Mouse (Mus musculus) midbrain, embryonic 16.5 days (tissue): ENCODE measurements around the gene Map7d3. TPM values are rescaled to one million over a fixed set of nuclear protein-coding genes. Genes with fewer than 3 reads are reported as not detected.

Source experiments
- ATAC-seq: fragments of 200-750 bp; cut with Nextera tagmentation; 2 replicates; pipeline ENCODE4 v1.8.0; 2017; ENCODE audit warnings: moderate TSS enrichment
- H3K27ac ChIP-seq: fragments of 300-500 bp; sonication (generic); 2 replicates; pipeline ENCODE4 v1.5.1; 2014; ENCODE audit warnings: mild to moderate bottlenecking, low read length, mixed read lengths
- H3K27me3 ChIP-seq: fragments of 300-500 bp; sonication (generic); 2 replicates; pipeline ENCODE4 v1.6.1; 2014; ENCODE audit warnings: low read depth, low read length, mixed read lengths; ENCODE audit not compliant: control insufficient read depth, insufficient read depth
- H3K36me3 ChIP-seq: fragments of 300-500 bp; sonication (generic); 2 replicates; pipeline ENCODE4 v1.6.1; 2014; ENCODE audit warnings: mild to moderate bottlenecking, low read length, moderate library complexity, mixed read lengths; ENCODE audit not compliant: control insufficient read depth, insufficient read depth
- H3K4me1 ChIP-seq: fragments of 300-500 bp; sonication (generic); 2 replicates; pipeline ENCODE4 v1.6.1; 2014; ENCODE audit warnings: mild to moderate bottlenecking, low read length, mixed read lengths; ENCODE audit not compliant: control insufficient read depth, insufficient read depth
- H3K4me2 ChIP-seq: fragments of 300-500 bp; sonication (generic); 2 replicates; pipeline ENCODE4 v1.6.1; 2014; ENCODE audit warnings: mild to moderate bottlenecking, low read length, mixed read lengths
- H3K4me3 ChIP-seq: fragments of 300-500 bp; sonication (generic); 2 replicates; pipeline ENCODE4 v1.5.1; 2014; ENCODE audit warnings: low read depth, mild to moderate bottlenecking, low read length, moderate library complexity, mixed read lengths
- H3K9ac ChIP-seq: fragments of 300-500 bp; sonication (generic); 2 replicates; pipeline ENCODE4 v1.6.1; 2014; ENCODE audit warnings: low read depth, low read length, mixed read lengths
- H3K9me3 ChIP-seq: fragments of 300-500 bp; sonication (generic); replicated peaks from 2 replicates; pipeline ENCODE4 v1.6.1; 2014; ENCODE audit warnings: mild to moderate bottlenecking, low read length, mixed read lengths; ENCODE audit not compliant: control insufficient read depth, poor library complexity, severe bottlenecking
- WGBS: fragments of 180-500 bp; shearing (Covaris S2); extraction: QIAGEN DNeasy Blood & Tissue Kit; methylation state at CpG from one replicate; pipeline ENCODE4 v1.1.7; 2014; 5-methylcytosine and 5-hydroxymethylcytosine counted together
- polyA plus RNA-seq: library from polyadenylated mRNA; unstranded; fragments of >200 nt; fragmentation: Nextera tagmentation; extraction: Ambion mirVana; gene quantifications from 2 replicates; pipeline ENCODE4 v1.2.1, GENCODE M21; 2015

The Map7d3 gene
- polyA plus RNA-seq, 1 experiment from 2014 or later, result 0.44 TPM

- no peaks in the 10 kb centered on the region for H3K4me1 ChIP-seq
- H3K36me3 ChIP-seq, result no peaks in the 10 kb centered on the region
- H3K9ac ChIP-seq, result no peak overlapping the region
- H3K4me2 ChIP-seq, result no peak overlapping the region
- no peak overlapping the region for H3K27ac ChIP-seq
- peak; percentile 14; the same call in 1 of the 2 replicates for ATAC-seq
- no peaks in the 10 kb centered on the region for H3K27me3 ChIP-seq
- H3K9me3 ChIP-seq, result no peaks in the 10 kb centered on the region
- 60% methylated on average over 6 of the region's 6 CpGs for WGBS
- H3K4me3 ChIP-seq, result no peak overlapping the region
Observed at GRCm38 (mm10) chrX:56786281-56787061, 35.7 kb downstream of the Map7d3 start.

- no peaks in the 10 kb centered on the region for H3K4me1 ChIP-seq
- ATAC-seq, result no peak
- no peak overlapping the region for H3K4me3 ChIP-seq
- 89% methylated on average over 4 of the region's 4 CpGs for WGBS
- H3K9ac ChIP-seq, result no peak overlapping the region
- no peak overlapping the region for H3K4me2 ChIP-seq
- no peaks in the 10 kb centered on the region for H3K9me3 ChIP-seq
- H3K27me3 ChIP-seq, result no peaks in the 10 kb centered on the region
- no peaks in the 10 kb centered on the region for H3K36me3 ChIP-seq
- H3K27ac ChIP-seq, result no peak overlapping the region
Observed at GRCm38 (mm10) chrX:56773329-56773728, 48.8 kb downstream of the Map7d3 start.

GRCm38 (mm10) chrX:56771751-56772150 is 50.4 kb downstream of the Map7d3 start:
- ATAC-seq, result no peak
- Histone ChIP-seq H3K4me1 (no peaks in the 10 kb centered on the region), H3K9me3 (no peaks in the 10 kb centered on the region), H3K4me2 (no peak overlapping the region), H3K4me3 (no peak overlapping the region), H3K9ac (no peak overlapping the region), H3K27me3 (no peaks in the 10 kb centered on the region), H3K36me3 (no peaks in the 10 kb centered on the region), H3K27ac (no peak overlapping the region)
- WGBS, result 73% methylated on average over 1 of the region's 1 CpGs

- no peak for ATAC-seq
- Histone ChIP-seq H3K9ac (no peak overlapping the region), H3K4me2 (no peak overlapping the region), H3K27ac (no peak overlapping the region), H3K4me1 (no peaks in the 10 kb centered on the region), H3K4me3 (no peak overlapping the region), H3K36me3 (no peaks in the 10 kb centered on the region), H3K9me3 (no peaks in the 10 kb centered on the region), H3K27me3 (no peaks in the 10 kb centered on the region)
Observed at GRCm38 (mm10) chrX:56769838-56770237, 52.3 kb downstream of the Map7d3 start.

- Histone ChIP-seq H3K4me1 (no peaks in the 10 kb centered on the region), H3K4me2 (no peak overlapping the region), H3K9me3 (no peaks in the 10 kb centered on the region), H3K9ac (no peak overlapping the region), H3K36me3 (no peaks in the 10 kb centered on the region), H3K27me3 (no peaks in the 10 kb centered on the region), H3K27ac (no peak overlapping the region), H3K4me3 (no peak overlapping the region)
- WGBS, result 89% methylated on average over 3 of the region's 3 CpGs
- ATAC-seq, result no peak
Observed at GRCm38 (mm10) chrX:56760257-56760760, 61.8 kb downstream of the Map7d3 start.

- Histone ChIP-seq H3K4me1 (no peaks in the 10 kb centered on the region), H3K27ac (no peak overlapping the region), H3K9ac (no peak overlapping the region), H3K27me3 (no peaks in the 10 kb centered on the region), H3K4me3 (no peak overlapping the region), H3K4me2 (no peak overlapping the region), H3K36me3 (no peaks in the 10 kb centered on the region), H3K9me3 (no peaks in the 10 kb centered on the region)
- 80% methylated on average over 7 of the region's 7 CpGs for WGBS
- ATAC-seq, result no peak
Observed at GRCm38 (mm10) chrX:56756352-56756751, 65.8 kb downstream of the Map7d3 start.

GRCm38 (mm10) chrX:56755646-56756045 is 66.5 kb downstream of the Map7d3 start:
- Histone ChIP-seq H3K9me3 (no peaks in the 10 kb centered on the region), H3K4me2 (no peak overlapping the region), H3K27me3 (no peaks in the 10 kb centered on the region)

GRCm38 (mm10) chrX:56753317-56754289 is 68.5 kb downstream of the Map7d3 start:
- WGBS, result 82% methylated on average over 8 of the region's 8 CpGs

More at GRCm38 (mm10) chrX:56755646-56756045, 66.5 kb downstream of the Map7d3 start:
- Histone ChIP-seq H3K27ac (no peak overlapping the region), H3K9ac (no peak overlapping the region), H3K4me3 (no peak overlapping the region), H3K4me1 (no peaks in the 10 kb centered on the region), H3K36me3 (no peaks in the 10 kb centered on the region)
- no peak for ATAC-seq
- 37% methylated on average over 2 of the region's 2 CpGs for WGBS

More at GRCm38 (mm10) chrX:56753317-56754289, 68.5 kb downstream of the Map7d3 start:
- Histone ChIP-seq H3K9ac (no peak overlapping the region), H3K4me1 (no peaks in the 10 kb centered on the region), H3K9me3 (no peaks in the 10 kb centered on the region), H3K36me3 (no peaks in the 10 kb centered on the region), H3K4me2 (no peak overlapping the region), H3K27me3 (no peaks in the 10 kb centered on the region), H3K4me3 (no peak overlapping the region), H3K27ac (no peak overlapping the region)
- ATAC-seq, result no peak
